Mouse (Mus musculus) E14TG2a.4 (cell line): ENCODE results near the gene Rita1.

Source experiments
- CTCF ChIP-seq: conservative IDR thresholded peaks from 2 replicates; pipeline ENCODE4 v1.5.1; 2014; ENCODE audit warnings: low read length
- NANOG ChIP-seq: IDR thresholded peaks from 2 replicates; pipeline ENCODE4 v1.6.1; 2014; ENCODE audit warnings: borderline replicate concordance, low read length, mixed read lengths
- POU5F1 ChIP-seq: IDR thresholded peaks from 2 replicates; pipeline ENCODE4 v1.6.1; 2014; ENCODE audit warnings: low read length, borderline replicate concordance

- TF ChIP-seq CTCF (peak; percentile 14), POU5F1 (no peak), NANOG (no peak)
These were observed 35.6 kb upstream of the Rita1 start for GRCm38 (mm10) chr5:120647814-120648491.
